Mouse (Mus musculus) lung, embryonic 16.5 days (tissue): ENCODE measurements at regions not wholly inside any gene's neighbourhood (a gene's known extent, or its start where the extent isn't known, plus 50 kb on each side); places are given as distances from the start of the nearest gene placed in this dataset.
A peak's percentile ranks its signal among the peaks of the same experiment; 100 is the strongest.

Experiments
- ATAC-seq: fragments of 200-750 bp; cut with Nextera tagmentation; 2 replicates; pipeline ENCODE4 v1.8.0; 2017; ENCODE audit warnings: low read depth, mild to moderate bottlenecking, moderate library complexity
- H3K27ac ChIP-seq: fragments of 300-500 bp; sonication (generic); 2 replicates; pipeline ENCODE4 v1.5.1; 2014; ENCODE audit warnings: mild to moderate bottlenecking, control low read depth, low read length
- H3K27me3 ChIP-seq: fragments of 300-500 bp; sonication (generic); 2 replicates; pipeline ENCODE4 v1.6.1; 2014; ENCODE audit warnings: low read depth, low read length, mixed read lengths; ENCODE audit not compliant: control insufficient read depth, insufficient read depth
- H3K36me3 ChIP-seq: fragments of 300-500 bp; sonication (generic); 2 replicates; pipeline ENCODE4 v1.6.1; 2014; ENCODE audit warnings: low read length; ENCODE audit not compliant: control insufficient read depth, insufficient read depth
- H3K4me1 ChIP-seq: fragments of 300-500 bp; sonication (generic); replicated peaks from 2 replicates; pipeline ENCODE4 v1.6.1; 2014; ENCODE audit warnings: low read length, mixed read lengths; ENCODE audit not compliant: control insufficient read depth, insufficient read depth
- H3K4me2 ChIP-seq: fragments of 300-500 bp; sonication (generic); 2 replicates; pipeline ENCODE4 v1.6.1; 2014; ENCODE audit warnings: low read depth, low read length, control low read depth
- H3K4me3 ChIP-seq: fragments of 300-500 bp; sonication (generic); 2 replicates; pipeline ENCODE4 v1.5.1; 2014; ENCODE audit warnings: mild to moderate bottlenecking, low read length, control low read depth
- H3K9ac ChIP-seq: fragments of 300-500 bp; sonication (generic); 2 replicates; pipeline ENCODE4 v1.6.1; 2014; ENCODE audit warnings: low read length, control low read depth
- H3K9me3 ChIP-seq: fragments of 300-500 bp; sonication (generic); 2 replicates; pipeline ENCODE4 v1.6.1; 2016; ENCODE audit warnings: low read length; ENCODE audit not compliant: control insufficient read depth
- WGBS: fragments of 180-500 bp; shearing (Covaris S2); extraction: QIAGEN DNeasy Blood & Tissue Kit; methylation state at CpG from one replicate; pipeline ENCODE4 v1.1.7; 2014; 5-methylcytosine and 5-hydroxymethylcytosine counted together

DNA sequence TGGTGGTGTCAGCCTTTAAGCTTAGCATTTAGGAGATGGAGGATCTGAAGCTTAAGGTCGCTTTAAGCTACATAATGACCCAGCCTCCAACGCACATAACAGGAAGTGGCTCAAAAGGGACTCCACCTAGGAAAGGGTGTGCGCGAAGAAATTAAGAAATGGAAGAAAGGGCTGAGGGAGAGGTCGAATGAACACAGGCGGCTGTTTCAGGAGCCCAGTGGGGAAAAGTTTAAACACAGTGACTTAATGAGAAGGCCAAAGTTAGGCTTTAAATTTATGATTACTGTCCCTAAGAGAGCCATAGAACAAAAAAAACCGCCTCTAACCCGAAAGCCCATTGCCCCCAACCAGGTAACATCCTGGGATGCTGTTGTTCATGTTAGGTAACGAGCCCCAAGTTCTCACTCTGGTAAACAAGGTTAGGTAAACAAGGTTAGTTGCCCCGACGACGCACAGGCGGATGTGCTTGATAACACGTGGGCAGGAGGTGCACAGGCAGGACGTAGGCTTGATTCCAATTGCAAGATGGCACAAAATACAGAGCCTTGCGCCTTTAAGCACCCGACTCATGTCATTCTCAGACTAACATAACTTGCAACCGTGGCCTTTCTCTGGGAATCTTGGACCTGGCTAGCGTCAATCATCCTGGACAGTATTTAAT is 222.7 kb upstream of the Amigo2 start:
- Histone ChIP-seq H3K9me3 (no peaks in the 10 kb centered on the region), H3K4me1 (peaks cover 2% of the 10 kb centered on the region; the same call in 1 of the 2 replicates), H3K4me2 (no peak overlapping the region), H3K27ac (no peak overlapping the region), H3K27me3 (no peaks in the 10 kb centered on the region), H3K9ac (no peak overlapping the region), H3K4me3 (no peak overlapping the region), H3K36me3 (no peaks in the 10 kb centered on the region)
- whole genome bisulfite sequencing, result 73% methylated on average over 19 of the region's 19 CpGs
- ATAC-seq, result no peak

GRCm38 (mm10) chr15:97468732-97469683 is 221.9 kb upstream of the Amigo2 start:
- Histone ChIP-seq H3K27ac (no peak overlapping the region), H3K27me3 (no peaks in the 10 kb centered on the region), H3K4me3 (no peak overlapping the region), H3K36me3 (no peaks in the 10 kb centered on the region), H3K9ac (no peak overlapping the region), H3K9me3 (no peaks in the 10 kb centered on the region), H3K4me2 (no peak overlapping the region), H3K4me1 (peaks cover 2% of the 10 kb centered on the region; the same call in 1 of the 2 replicates)
- WGBS, result 68% methylated on average over 23 of the region's 23 CpGs
- no peak for ATAC-seq

- 59% methylated on average over 18 of the region's 18 CpGs for WGBS
- H3K9ac ChIP-seq, result no peak overlapping the region
- H3K27ac ChIP-seq, result no peak overlapping the region
- H3K4me3 ChIP-seq, result no peak overlapping the region
- peaks cover 2% of the 10 kb centered on the region; the same call in 1 of the 2 replicates for H3K4me1 ChIP-seq
- no peak for ATAC-seq
- no peaks in the 10 kb centered on the region for H3K36me3 ChIP-seq
- H3K4me2 ChIP-seq, result no peak overlapping the region
- H3K27me3 ChIP-seq, result no peaks in the 10 kb centered on the region
- no peaks in the 10 kb centered on the region for H3K9me3 ChIP-seq
Observed at GRCm38 (mm10) chr15:97467781-97468485, 220.8 kb upstream of the Amigo2 start.

GRCm38 (mm10) chr15:97466906-97467465 is 219.9 kb upstream of the Amigo2 start:
- H3K9ac ChIP-seq, result no peak overlapping the region
- 76% methylated on average over 10 of the region's 10 CpGs for WGBS
- no peak overlapping the region for H3K27ac ChIP-seq
- no peak overlapping the region for H3K4me3 ChIP-seq
- H3K4me1 ChIP-seq, result peaks cover 2% of the 10 kb centered on the region; the same call in 1 of the 2 replicates
- H3K9me3 ChIP-seq, result no peaks in the 10 kb centered on the region
- no peaks in the 10 kb centered on the region for H3K36me3 ChIP-seq
- H3K27me3 ChIP-seq, result no peaks in the 10 kb centered on the region
- H3K4me2 ChIP-seq, result no peak overlapping the region
- ATAC-seq, result no peak

GRCm38 (mm10) chr15:97466110-97466509 is 219.0 kb upstream of the Amigo2 start:
- H3K4me3 ChIP-seq, result no peak overlapping the region
- H3K36me3 ChIP-seq, result no peaks in the 10 kb centered on the region
- H3K9ac ChIP-seq, result no peak overlapping the region
- H3K4me1 ChIP-seq, result no peaks in the 10 kb centered on the region
- H3K27ac ChIP-seq, result no peak overlapping the region
- H3K4me2 ChIP-seq, result no peak overlapping the region
- H3K27me3 ChIP-seq, result no peaks in the 10 kb centered on the region
- no peaks in the 10 kb centered on the region for H3K9me3 ChIP-seq
- 54% methylated on average over 3 of the region's 3 CpGs for WGBS
- no peak for ATAC-seq

GRCm38 (mm10) chr15:97465366-97465765 is 218.3 kb upstream of the Amigo2 start:
- no peak for ATAC-seq
- no peak overlapping the region for H3K9ac ChIP-seq
- H3K4me1 ChIP-seq, result no peaks in the 10 kb centered on the region
- 85% methylated on average over 8 of the region's 8 CpGs for WGBS
- no peak overlapping the region for H3K27ac ChIP-seq
- H3K4me2 ChIP-seq, result no peak overlapping the region
- H3K36me3 ChIP-seq, result no peaks in the 10 kb centered on the region
- no peak overlapping the region for H3K4me3 ChIP-seq
- no peaks in the 10 kb centered on the region for H3K27me3 ChIP-seq
- H3K9me3 ChIP-seq, result no peaks in the 10 kb centered on the region

DNA sequence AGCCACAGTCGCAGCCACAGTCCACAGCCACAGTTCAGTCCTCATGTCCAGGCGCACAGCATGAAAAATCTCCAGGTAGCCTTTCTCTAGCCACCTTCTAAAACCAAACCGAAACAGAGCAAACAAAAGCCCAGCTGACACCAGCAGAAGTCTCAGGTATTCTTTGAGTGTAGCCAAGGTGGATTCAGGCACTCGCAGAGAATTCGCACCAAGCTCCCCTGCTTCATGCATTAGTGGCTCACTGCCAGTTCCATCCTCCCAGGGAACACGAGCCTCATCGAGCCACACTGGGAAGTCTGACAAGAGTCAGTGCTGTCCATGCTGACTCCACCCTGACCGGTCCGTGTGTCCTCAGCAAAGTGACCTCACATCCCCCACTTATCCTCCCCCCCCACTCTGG is 217.7 kb upstream of the Amigo2 start:
- no peaks in the 10 kb centered on the region for H3K36me3 ChIP-seq
- 76% methylated on average over 9 of the region's 9 CpGs for WGBS
- no peak overlapping the region for H3K9ac ChIP-seq
- H3K4me3 ChIP-seq, result no peak overlapping the region
- ATAC-seq, result no peak
- no peak overlapping the region for H3K27ac ChIP-seq
- H3K4me2 ChIP-seq, result no peak overlapping the region
- no peaks in the 10 kb centered on the region for H3K27me3 ChIP-seq
- H3K9me3 ChIP-seq, result no peaks in the 10 kb centered on the region
- no peaks in the 10 kb centered on the region for H3K4me1 ChIP-seq

- H3K4me2 ChIP-seq, result no peak overlapping the region
- peak; percentile 44; the same call in 1 of the 2 replicates for ATAC-seq
- no peak overlapping the region for H3K9ac ChIP-seq
- H3K36me3 ChIP-seq, result no peaks in the 10 kb centered on the region
- no peak overlapping the region for H3K4me3 ChIP-seq
- H3K4me1 ChIP-seq, result no peaks in the 10 kb centered on the region
- H3K27me3 ChIP-seq, result no peaks in the 10 kb centered on the region
- no peaks in the 10 kb centered on the region for H3K9me3 ChIP-seq
- H3K27ac ChIP-seq, result no peak overlapping the region
- WGBS, result 17% methylated on average over 2 of the region's 2 CpGs
Observed at GRCm38 (mm10) chr15:97462587-97462986, 215.5 kb upstream of the Amigo2 start.

- Histone ChIP-seq H3K9ac (no peak overlapping the region), H3K4me3 (no peak overlapping the region), H3K4me2 (no peak overlapping the region), H3K27me3 (no peaks in the 10 kb centered on the region), H3K27ac (no peak overlapping the region), H3K9me3 (no peaks in the 10 kb centered on the region), H3K4me1 (no peaks in the 10 kb centered on the region), H3K36me3 (no peaks in the 10 kb centered on the region)
- no peak for ATAC-seq
- 70% methylated on average over 7 of the region's 7 CpGs for WGBS
Observed at GRCm38 (mm10) chr15:97462006-97462405, 214.9 kb upstream of the Amigo2 start.
